Mouse (Mus musculus) frontal cortex, adult 2 months (tissue): ENCODE results near the gene Hlcs. TPM values are rescaled to one million over a fixed set of nuclear protein-coding genes. Genes with fewer than 3 reads are reported as not detected.

ENCODE experiments used
- DNase-seq, 2 experiments: peaks; one replicate each; pipeline ENCODE4 v3.0.0; 2022; ENCODE audit warnings: low spot score in 1 of 2; ENCODE audit errors: extremely low spot score in 1 of 2
- polyA plus RNA-seq: library from polyadenylated mRNA; depleted of rRNA; stranded (reverse); fragments of >200 nt; gene quantifications from 2 replicates; pipeline ENCODE4 v1.2.3, GENCODE M21; 2012; rRNA removed

Gene Hlcs
- polyA plus RNA-seq, 1 experiment, result 11.6 TPM

- DNase-seq, result no peak
These were observed 228.4 kb downstream of the Hlcs start, which contains the start of gene Sim2 for GRCm38 (mm10) chr16:94084711-94085602. Gene Sim2, plus strand, starts transcription at chr16:94084931.

GRCm38 (mm10) chr16:94083848-94084525 lies 229.4 kb downstream of the Hlcs start:
- no peak for DNase-seq

DNA sequence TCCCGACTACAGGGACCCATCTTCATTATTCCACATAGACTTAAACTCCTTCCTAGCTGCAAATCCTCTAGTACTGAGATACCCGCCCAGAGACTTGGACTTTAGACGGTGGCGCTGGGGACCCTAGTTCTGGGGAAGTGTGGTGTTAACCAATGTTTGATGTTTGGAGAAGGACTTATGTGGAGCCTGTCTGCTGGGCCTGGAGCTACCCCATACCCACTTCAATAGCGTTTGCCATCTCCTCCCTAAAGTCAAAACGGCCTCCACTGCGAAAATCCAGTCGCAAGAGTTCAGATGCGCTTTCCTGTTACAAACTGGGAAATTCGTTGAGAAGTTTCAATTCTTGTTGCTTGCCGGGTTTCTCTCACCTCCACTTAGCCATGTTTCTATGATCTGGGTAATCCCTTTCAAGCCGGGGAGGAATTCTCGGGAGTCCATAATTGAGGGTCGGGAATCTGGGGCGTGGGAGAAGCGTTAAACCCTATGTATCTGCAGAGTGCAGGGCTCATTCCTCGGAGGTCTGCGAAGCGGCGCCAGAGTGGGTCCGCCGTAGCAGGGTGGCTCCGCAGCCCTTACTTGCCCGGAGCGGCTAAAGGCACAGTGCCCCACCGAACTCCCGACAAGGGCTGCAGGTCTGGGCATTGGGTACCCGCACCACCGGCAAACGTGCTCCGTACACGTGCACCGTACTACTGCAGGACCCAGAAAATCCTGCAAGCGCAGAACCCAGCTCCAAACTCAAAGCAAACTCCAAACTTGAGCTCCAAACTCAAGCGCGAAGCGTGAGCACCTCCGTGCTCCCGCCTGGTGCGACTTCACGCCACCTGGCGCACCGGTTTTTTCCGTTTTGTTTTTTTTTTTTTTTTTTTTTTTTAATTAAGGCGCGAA lies 230.2 kb downstream of the Hlcs start:
- DNase-seq, result no peak

DNA sequence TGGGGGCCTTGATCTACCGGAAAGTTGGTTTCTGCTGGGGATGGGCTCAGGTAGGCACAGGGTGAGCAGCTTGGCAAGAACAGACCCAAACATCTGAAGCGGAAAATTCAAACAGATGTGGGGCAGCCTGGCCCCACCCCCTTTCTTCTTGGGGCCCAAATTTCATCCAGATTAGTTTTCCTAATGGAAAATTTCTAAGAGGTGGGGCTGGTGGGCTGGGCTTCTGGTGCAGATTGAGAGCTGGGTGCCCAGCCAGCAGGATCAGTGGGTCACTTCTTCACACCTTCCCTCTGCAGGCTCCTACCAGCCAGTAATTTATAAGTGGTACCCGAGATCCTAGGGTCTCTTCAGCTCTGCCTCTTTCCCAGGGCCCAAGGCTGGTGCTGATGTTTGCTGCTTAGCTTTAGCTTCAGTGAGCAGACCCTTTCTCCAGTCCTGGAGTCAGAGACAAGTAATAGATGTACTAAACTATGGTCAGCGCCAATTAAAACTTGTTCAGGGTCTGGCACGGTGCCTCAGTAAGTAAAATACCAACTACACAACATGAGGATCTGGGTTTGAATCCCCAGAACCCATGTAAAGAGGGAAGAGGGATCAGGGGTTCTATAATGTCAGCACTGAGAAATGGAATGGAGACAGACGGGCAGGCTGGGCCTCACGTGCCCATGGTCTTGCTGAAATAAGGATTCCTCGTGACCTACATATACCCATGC lies 231.2 kb downstream of the Hlcs start:
- DNase-seq, result no peak

- no peak for DNase-seq
These were observed 231.8 kb downstream of the Hlcs start for GRCm38 (mm10) chr16:94081596-94081995.

GRCm38 (mm10) chr16:94079856-94080555 lies 233.4 kb downstream of the Hlcs start:
- no peak for DNase-seq

GRCm38 (mm10) chr16:94079075-94079855 lies 234.1 kb downstream of the Hlcs start:
- DNase-seq, result no peak

Other genes starting within 250 kb of the Hlcs start
- gene Sim2, start 228.6 kb downstream of the Hlcs start, polyA plus RNA-seq, result 0.11 and 0.30 TPM in 2 replicates
- gene Ripply3, start 14.8 kb upstream of the Hlcs start, polyA plus RNA-seq, result 0.42 and 0.55 TPM in 2 replicates
- gene Ttc3, start 57.0 kb upstream of the Hlcs start, polyA plus RNA-seq, result 317 and 363 TPM in 2 replicates
- 63.8 and 66.8 TPM in 2 replicates for gene Pigp, start 58.3 kb upstream of the Hlcs start, polyA plus RNA-seq
- 45.7 and 47.6 TPM in 2 replicates for gene Vps26c, start 213.3 kb upstream of the Hlcs start, polyA plus RNA-seq